Mouse (Mus musculus): Measurements from ENCODE around the gene Wdr20rt.
"Not testable (repeated sequence)": the region's sequence is repeated elsewhere in the genome, so short reads cannot be mapped to it uniquely, and the experiment has no call there.

The Wdr20rt gene

GRCm38 (mm10) chr12:65225467-65225945 is at the start of gene Wdr20rt:
TSS of gene Wdr20rt (plus strand) at chr12:65225517.
- in situ Hi-C loops (cut with MboI; ENCODE audit: low sequenced_read_pairs) = no loop called here

- in situ Hi-C loops (cut with MboI; ENCODE audit: low sequenced_read_pairs) = no loop called here
These were observed 38.0 kb upstream of the Wdr20rt start for GRCm38 (mm10) chr12:65187365-65187764.

- in situ Hi-C loops (cut with MboI; ENCODE audit: low sequenced_read_pairs) = no loop called here
These were observed 36.1 kb upstream of the Wdr20rt start for GRCm38 (mm10) chr12:65189213-65189612.

- in situ Hi-C loops (cut with MboI; ENCODE audit: low sequenced_read_pairs) = no loop called here
These were observed 31.2 kb upstream of the Wdr20rt start for GRCm38 (mm10) chr12:65194003-65194530.

- in situ Hi-C loops (cut with MboI; ENCODE audit: low sequenced_read_pairs) = no loop called here
These were observed 23.5 kb upstream of the Wdr20rt start for GRCm38 (mm10) chr12:65201812-65202211.

GRCm38 (mm10) chr12:65206431-65206830 is 18.9 kb upstream of the Wdr20rt start:
- in situ Hi-C loops (cut with MboI; ENCODE audit: low sequenced_read_pairs) = no loop called here

- in situ Hi-C loops (cut with MboI; ENCODE audit: low sequenced_read_pairs) = no loop called here
These were observed 8.9 kb upstream of the Wdr20rt start for GRCm38 (mm10) chr12:65216404-65216840.

- in situ Hi-C loops (cut with MboI; ENCODE audit: low sequenced_read_pairs) = no loop called here
These were observed 3.3 kb downstream of the Wdr20rt start for GRCm38 (mm10) chr12:65228628-65229027.

GRCm38 (mm10) chr12:65229041-65229440 is 3.7 kb downstream of the Wdr20rt start:
- in situ Hi-C loops (cut with MboI; ENCODE audit: low sequenced_read_pairs) = no loop called here

GRCm38 (mm10) chr12:65232801-65233200 is 7.5 kb downstream of the Wdr20rt start:
- in situ Hi-C loops (cut with MboI; ENCODE audit: low sequenced_read_pairs) = not testable (repeated sequence)

- in situ Hi-C loops (cut with MboI; ENCODE audit: low sequenced_read_pairs) = no loop called here
These were observed 24.9 kb downstream of the Wdr20rt start for GRCm38 (mm10) chr12:65250116-65250738.

GRCm38 (mm10) chr12:65256887-65257286 is 31.6 kb downstream of the Wdr20rt start:
- in situ Hi-C loops (cut with MboI; ENCODE audit: low sequenced_read_pairs) = no loop called here

- in situ Hi-C loops (cut with MboI; ENCODE audit: low sequenced_read_pairs) = no loop called here
These were observed 33.2 kb downstream of the Wdr20rt start for GRCm38 (mm10) chr12:65258212-65259138.

- in situ Hi-C loops (cut with MboI; ENCODE audit: low sequenced_read_pairs) = no loop called here
These were observed 34.1 kb downstream of the Wdr20rt start for GRCm38 (mm10) chr12:65259139-65260111.

- in situ Hi-C loops (cut with MboI; ENCODE audit: low sequenced_read_pairs) = no loop called here
These were observed 43.1 kb downstream of the Wdr20rt start for GRCm38 (mm10) chr12:65268311-65268984.

- in situ Hi-C loops (cut with MboI; ENCODE audit: low sequenced_read_pairs) = no loop called here
These were observed 44.1 kb downstream of the Wdr20rt start for GRCm38 (mm10) chr12:65269406-65269805.

GRCm38 (mm10) chr12:65273807-65274206 is 48.5 kb downstream of the Wdr20rt start:
- in situ Hi-C loops (cut with MboI; ENCODE audit: low sequenced_read_pairs) = no loop called here

Data from CH12F3 (cell line).